Mouse (Mus musculus) liver, embryonic 14.5 days (tissue): ENCODE data around the gene Stil. TPM values are rescaled to one million over a fixed set of nuclear protein-coding genes. Genes with fewer than 3 reads are reported as not detected.

Experiments used
- ATAC-seq: fragments of 200-750 bp; cut with Nextera tagmentation; 2 replicates; pipeline ENCODE4 v1.8.0; 2017; ENCODE audit warnings: moderate number of reproducible peaks, mild to moderate bottlenecking, moderate library complexity; ENCODE audit not compliant: insufficient read depth
- DNase-seq, 3 experiments: peaks; one replicate each; pipeline ENCODE4 v3.0.0-alpha.2; 2012 to 2013; ENCODE audit warnings: low read depth in 3 of 3, low spot score in 3 of 3
- H3K27ac ChIP-seq: fragments of 300-500 bp; sonication (generic); 2 replicates; pipeline ENCODE4 v1.5.1; 2014; ENCODE audit warnings: moderate library complexity, mild to moderate bottlenecking, control low read depth, inconsistent platforms
- H3K27me3 ChIP-seq: fragments of 300-500 bp; sonication (generic); 2 replicates; pipeline ENCODE4 v1.6.1; 2014; ENCODE audit warnings: mild to moderate bottlenecking, low read length, moderate library complexity; ENCODE audit not compliant: control insufficient read depth, insufficient read depth
- H3K36me3 ChIP-seq: fragments of 300-500 bp; sonication (generic); replicated peaks from 2 replicates; pipeline ENCODE4 v1.6.1; 2014; ENCODE audit warnings: low read depth; ENCODE audit not compliant: control insufficient read depth, insufficient read depth
- H3K4me1 ChIP-seq, 2 experiments: fragments of 200-500 bp in 1 of 2; fragments of 300-500 bp in 1 of 2; sonication (generic) in 1 of 2; replicated peaks; 2 replicates each; pipeline ENCODE4 v1.6.1; 2012 to 2014; ENCODE audit warnings: antibody characterized with exemption in 1 of 2, inconsistent platforms in 1 of 2, low read length in 1 of 2; ENCODE audit not compliant: control insufficient read depth in 2 of 2, insufficient read depth in 2 of 2
- H3K4me2 ChIP-seq: fragments of 300-500 bp; sonication (generic); 2 replicates; pipeline ENCODE4 v1.6.1; 2014; ENCODE audit warnings: low read depth, mild to moderate bottlenecking, control low read depth, moderate library complexity
- H3K4me3 ChIP-seq, 2 experiments: fragments of 200-500 bp in 1 of 2; fragments of 300-500 bp in 1 of 2; sonication (generic) in 1 of 2; 2 replicates each; pipeline ENCODE4 v1.5.1; 2012 to 2014; ENCODE audit warnings: low read depth in 2 of 2, low read length in 2 of 2, mild to moderate bottlenecking in 2 of 2, control low read depth in 1 of 2, inconsistent platforms in 1 of 2, moderate library complexity in 1 of 2; ENCODE audit not compliant: insufficient read depth in 1 of 2
- H3K9ac ChIP-seq: fragments of 300-500 bp; sonication (generic); replicated peaks from 2 replicates; pipeline ENCODE4 v1.6.1; 2014; ENCODE audit warnings: mild to moderate bottlenecking, control low read depth, moderate library complexity
- H3K9me3 ChIP-seq: fragments of 300-500 bp; sonication (generic); 2 replicates; pipeline ENCODE4 v1.6.1; 2016; ENCODE audit warnings: low read length, mixed read lengths; ENCODE audit not compliant: control insufficient read depth
- CTCF ChIP-seq: IDR thresholded peaks from 2 replicates; pipeline ENCODE4 v1.5.1; 2016; ENCODE audit warnings: antibody characterized with exemption, low read depth, control low read depth
- EP300 ChIP-seq: IDR thresholded peaks from 2 replicates; pipeline ENCODE4 v1.6.1; 2016; ENCODE audit warnings: antibody characterized with exemption, low read depth
- WGBS: fragments of 180-500 bp; shearing (Covaris S2); extraction: QIAGEN DNeasy Blood & Tissue Kit; methylation state at CpG from one replicate; pipeline ENCODE4 v1.1.7; 2014; ENCODE audit not compliant: insufficient replicate concordance; 5-methylcytosine and 5-hydroxymethylcytosine counted together
- polyA plus RNA-seq, 2 experiments: library from polyadenylated mRNA; depleted of rRNA in 1 of 2; stranded (reverse) in 1 of 2; unstranded in 1 of 2; fragments of >200 nt; fragmentation: Nextera tagmentation in 1 of 2; extraction: Ambion mirVana in 1 of 2; gene quantifications; 2 replicates each; pipeline versions ENCODE4 v1.2.1 to v1.2.3; 2012 to 2014

Stil gene
- polyA plus RNA-seq, 2 experiments: 8.7 to 12.9 TPM

DNA sequence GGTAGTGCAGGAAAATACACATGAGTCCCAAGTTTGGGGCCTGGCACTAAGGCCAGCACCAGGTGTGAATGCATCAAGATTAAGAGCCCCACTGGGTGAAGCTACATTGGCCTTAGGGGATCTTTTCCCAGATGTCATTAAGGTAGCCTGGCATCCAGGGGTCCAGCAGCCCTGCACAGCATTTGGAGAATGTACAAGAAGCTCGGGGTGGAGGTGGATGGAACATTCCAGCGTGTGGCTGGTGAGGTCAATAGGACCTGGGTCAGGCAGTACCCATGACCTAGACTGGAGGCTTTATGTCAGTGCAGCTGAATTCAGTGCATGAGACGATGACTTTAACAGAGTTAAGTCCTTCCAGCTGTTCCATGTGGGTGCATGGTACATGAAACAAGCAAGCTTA, 91.8 kb downstream of the Stil start:
- Histone ChIP-seq H3K4me2 (no peak overlapping the region), H3K27ac (peak overlapping the region; percentile 95), H3K36me3 (no peaks in the 10 kb centered on the region), H3K9me3 (no peaks in the 10 kb centered on the region), H3K27me3 (no peaks in the 10 kb centered on the region), H3K4me1 (peaks cover 53 to 84% of the 10 kb centered on the region in 2 experiments), H3K4me3 (no peak overlapping the region), H3K9ac (no peak overlapping the region)
- WGBS: 80% methylated on average over 3 of the region's 3 CpGs
- TF ChIP-seq EP300 (no peak), CTCF (no peak)
- ATAC-seq: no peak
- DNase-seq: no peak

Other genes starting within 250 kb of the Stil start
- gene Gm12830, start 178.4 kb upstream of the Stil start, polyA plus RNA-seq (2012; rRNA removed): not detected in 2 replicates
- gene Gm12830, start 178.4 kb upstream of the Stil start, polyA plus RNA-seq (2014; fragmentation: Nextera tagmentation; extraction: Ambion mirVana): not detected in 2 replicates
- 0.02 TPM in 2 replicates for gene Foxd2, start 91.3 kb upstream of the Stil start, polyA plus RNA-seq (2012; rRNA removed)
- not detected in 2 replicates for gene Foxd2, start 91.3 kb upstream of the Stil start, polyA plus RNA-seq (2014; fragmentation: Nextera tagmentation; extraction: Ambion mirVana)
- not detected in 2 replicates for gene Foxe3, start 74.1 kb upstream of the Stil start, polyA plus RNA-seq (2012; rRNA removed)
- not detected in 2 replicates for gene Foxe3, start 74.1 kb upstream of the Stil start, polyA plus RNA-seq (2014; fragmentation: Nextera tagmentation; extraction: Ambion mirVana)
- 11.8 and 17.9 TPM in 2 replicates for gene Cmpk1, start 12.9 kb upstream of the Stil start, polyA plus RNA-seq (2012; rRNA removed)
- gene Cmpk1, start 12.9 kb upstream of the Stil start, polyA plus RNA-seq (2014; fragmentation: Nextera tagmentation; extraction: Ambion mirVana): 61.0 and 67.4 TPM in 2 replicates
- gene Tal1, start 56.3 kb downstream of the Stil start, polyA plus RNA-seq (2012; rRNA removed): 72.6 and 74.7 TPM in 2 replicates
- 55.6 and 60.9 TPM in 2 replicates for gene Tal1, start 56.3 kb downstream of the Stil start, polyA plus RNA-seq (2014; fragmentation: Nextera tagmentation; extraction: Ambion mirVana)
- 20.5 and 24.5 TPM in 2 replicates for gene Pdzk1ip1, start 88.5 kb downstream of the Stil start, polyA plus RNA-seq (2012; rRNA removed)
- 24.4 and 30.5 TPM in 2 replicates for gene Pdzk1ip1, start 88.5 kb downstream of the Stil start, polyA plus RNA-seq (2014; fragmentation: Nextera tagmentation; extraction: Ambion mirVana)
- 0.05 and 0.06 TPM in 2 replicates for gene Cyp4x1, start 134.1 kb downstream of the Stil start, polyA plus RNA-seq (2012; rRNA removed)
- 0.08 TPM in 2 replicates for gene Cyp4x1, start 134.1 kb downstream of the Stil start, polyA plus RNA-seq (2014; fragmentation: Nextera tagmentation; extraction: Ambion mirVana)
- gene Cyp4a29, start 241.9 kb downstream of the Stil start, polyA plus RNA-seq (2012; rRNA removed): not detected in 2 replicates
- not detected in 2 replicates for gene Cyp4a29, start 241.9 kb downstream of the Stil start, polyA plus RNA-seq (2014; fragmentation: Nextera tagmentation; extraction: Ambion mirVana)